Mouse (Mus musculus) thymus, postnatal 10 days (tissue): ENCODE measurements around the gene Adam8.

Experiments used
- DNase-seq, 2 experiments: peaks; one replicate each; pipeline ENCODE4 v3.0.0; 2021; ENCODE audit warnings: low spot score in 2 of 2

Adam8 gene

GRCm38 (mm10) chr7:139992406-139992805 lies at the start of gene Adam8:
Gene Adam8 (minus strand): TSS chr7:139992562.
- DNase-seq: no peak

- DNase-seq: no peak
Observed at GRCm38 (mm10) chr7:140037171-140037555, 44.8 kb upstream of the Adam8 start.

GRCm38 (mm10) chr7:140036281-140037170 lies 44.2 kb upstream of the Adam8 start, which contains the start of the genes Zfp511 and Tubgcp2:
Gene Zfp511 (plus strand): TSS chr7:140036391.
Gene Tubgcp2 (minus strand): TSS chr7:140036669.
- peak; percentile 76 to 77 for DNase-seq

GRCm38 (mm10) chr7:140035456-140035855 lies 43.1 kb upstream of the Adam8 start:
- no peak for DNase-seq

GRCm38 (mm10) chr7:140033386-140033785 lies 41.0 kb upstream of the Adam8 start:
- no peak for DNase-seq

DNA sequence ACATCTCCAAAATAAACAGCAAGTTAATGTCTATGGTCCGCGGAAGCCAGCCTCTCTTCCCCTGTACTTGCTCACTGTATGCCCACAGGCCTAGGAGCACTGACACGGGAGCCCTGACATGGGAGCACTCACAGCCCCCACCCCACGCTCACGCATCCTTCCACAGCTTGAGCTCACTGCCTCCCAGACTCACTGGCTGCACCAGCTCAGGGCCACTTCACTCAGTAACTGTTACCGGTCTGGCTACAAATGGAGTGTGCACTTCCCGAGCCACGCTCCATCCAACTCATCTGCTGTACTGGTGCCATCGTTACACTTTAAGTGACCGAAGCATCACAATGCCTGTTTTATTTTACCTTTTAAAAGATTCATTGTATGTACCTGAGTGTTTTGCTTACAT lies 40.0 kb upstream of the Adam8 start:
- no peak for DNase-seq

DNA sequence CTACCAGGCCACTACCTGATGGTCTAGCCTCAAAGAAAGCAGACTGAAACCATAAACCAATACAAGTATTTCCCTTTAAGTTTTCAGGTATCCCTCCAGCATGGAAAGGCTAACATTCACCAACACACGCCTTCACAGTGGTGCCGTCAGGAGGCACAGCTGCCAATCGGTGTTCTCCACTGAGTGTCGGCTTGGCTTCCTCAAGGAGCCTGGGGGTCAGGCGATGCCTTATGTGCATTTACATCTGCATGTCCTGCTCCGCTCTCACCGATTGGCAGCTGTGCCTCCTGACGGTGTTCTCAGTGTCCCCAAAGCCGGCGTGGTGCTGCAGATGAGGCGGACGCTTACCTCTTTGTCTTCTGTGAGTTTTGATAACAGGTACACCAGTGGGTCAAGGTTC lies 39.4 kb upstream of the Adam8 start:
- DNase-seq: no peak

GRCm38 (mm10) chr7:140011336-140011735 lies 19.0 kb upstream of the Adam8 start:
- DNase-seq: no peak

DNA sequence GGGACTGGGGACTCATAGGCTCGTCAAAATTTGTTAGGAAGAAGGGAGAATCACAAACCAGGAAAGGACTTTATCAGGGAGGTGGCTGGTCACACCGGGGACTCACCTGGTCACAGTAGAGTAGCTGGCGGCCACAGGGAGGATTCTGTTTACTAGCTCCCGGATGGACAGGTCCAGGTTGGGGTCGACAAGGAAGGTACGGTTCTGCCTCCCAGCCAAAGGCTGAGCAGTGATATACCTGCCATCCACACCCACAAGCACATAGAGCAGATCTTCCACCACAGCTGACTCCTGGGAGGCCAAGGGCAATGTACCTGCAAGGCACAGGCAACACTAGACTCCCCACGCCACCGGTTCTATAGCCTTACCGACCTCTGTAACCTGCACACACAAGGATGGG lies 15.4 kb upstream of the Adam8 start:
- no peak for DNase-seq

- no peak for DNase-seq
Observed at GRCm38 (mm10) chr7:140006861-140007611, 14.7 kb upstream of the Adam8 start.

DNA sequence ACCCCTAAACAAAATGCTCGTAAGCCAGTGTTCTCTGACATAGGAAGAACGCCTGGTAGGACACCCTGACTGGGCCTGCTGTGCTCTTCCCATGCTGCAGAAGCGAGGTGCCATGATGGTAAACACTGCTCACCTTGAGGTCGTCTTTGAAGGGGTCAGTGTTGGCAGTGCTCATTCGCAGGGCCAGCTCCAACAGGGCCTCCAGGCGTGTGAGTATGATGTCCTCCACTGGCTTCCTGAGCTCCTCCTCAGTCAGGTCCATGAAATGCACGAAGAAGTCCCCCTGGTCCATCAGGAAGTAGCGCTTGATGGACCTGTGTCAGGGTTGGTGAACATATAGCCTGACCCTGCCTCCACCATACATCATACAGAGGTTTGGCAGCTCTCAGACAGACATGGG lies 12.3 kb upstream of the Adam8 start:
- no peak for DNase-seq

DNA sequence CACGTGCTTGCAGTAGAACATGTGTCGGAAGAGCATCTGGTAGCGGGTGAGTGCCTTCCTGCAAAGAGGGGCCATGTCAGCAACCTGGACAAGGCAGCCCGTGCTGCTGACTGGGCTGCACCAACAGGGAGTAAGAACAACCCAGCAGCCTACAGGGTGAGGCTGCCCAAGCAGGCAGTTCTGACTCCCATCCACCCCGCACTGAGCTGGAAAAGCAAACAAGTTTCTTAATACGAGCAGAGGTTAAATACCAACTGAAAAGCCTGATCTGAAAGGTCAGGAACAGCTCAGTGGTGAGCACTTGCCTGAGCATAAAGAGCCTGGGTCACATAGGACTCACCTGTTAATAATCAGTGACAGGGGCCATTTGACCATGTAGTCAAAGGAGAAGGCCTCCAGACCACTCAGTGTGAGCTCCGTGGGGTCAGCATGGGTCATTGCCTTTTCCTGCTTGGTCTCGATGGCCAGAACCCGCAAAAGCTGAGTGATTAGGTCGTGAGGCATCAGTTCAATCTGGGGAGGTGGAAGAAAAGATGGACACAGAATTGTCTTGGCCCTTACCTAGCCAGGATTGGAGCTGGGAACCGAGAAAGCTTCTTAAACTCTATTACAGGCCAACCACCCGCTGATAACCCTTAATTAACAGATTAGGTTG lies 8.9 kb upstream of the Adam8 start:
- no peak for DNase-seq

DNA sequence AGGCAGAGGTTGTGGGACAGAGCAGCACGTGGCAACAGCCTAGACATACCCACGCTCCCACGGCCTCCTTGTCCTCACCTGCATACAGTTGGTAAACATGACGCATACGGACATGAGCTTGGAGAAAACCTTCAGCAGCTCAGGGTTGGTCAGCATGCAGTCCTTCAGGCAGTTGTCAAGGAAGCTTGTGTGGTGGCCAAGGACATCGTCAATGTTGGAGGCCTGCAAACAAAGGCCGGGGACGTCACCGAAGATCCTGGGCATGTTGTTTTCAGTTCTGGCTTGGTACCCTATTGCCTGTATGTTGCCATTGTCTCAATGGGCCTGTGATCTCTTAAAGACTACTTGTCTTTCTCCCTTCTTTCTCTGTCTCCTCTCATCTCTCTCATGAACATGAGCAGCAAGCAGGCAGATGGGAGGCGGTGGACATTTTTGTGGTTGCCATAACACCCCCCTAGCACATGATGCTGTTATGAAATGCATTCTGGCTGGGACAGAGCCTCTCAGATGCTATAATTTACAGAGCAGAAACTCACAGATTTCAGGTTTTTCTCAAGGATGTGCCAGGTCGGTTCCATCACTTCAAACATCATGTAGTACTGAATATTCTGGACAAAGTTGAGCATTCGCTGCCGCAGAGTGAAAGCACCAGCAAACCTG lies 6.5 kb upstream of the Adam8 start:
- no peak for DNase-seq

DNA sequence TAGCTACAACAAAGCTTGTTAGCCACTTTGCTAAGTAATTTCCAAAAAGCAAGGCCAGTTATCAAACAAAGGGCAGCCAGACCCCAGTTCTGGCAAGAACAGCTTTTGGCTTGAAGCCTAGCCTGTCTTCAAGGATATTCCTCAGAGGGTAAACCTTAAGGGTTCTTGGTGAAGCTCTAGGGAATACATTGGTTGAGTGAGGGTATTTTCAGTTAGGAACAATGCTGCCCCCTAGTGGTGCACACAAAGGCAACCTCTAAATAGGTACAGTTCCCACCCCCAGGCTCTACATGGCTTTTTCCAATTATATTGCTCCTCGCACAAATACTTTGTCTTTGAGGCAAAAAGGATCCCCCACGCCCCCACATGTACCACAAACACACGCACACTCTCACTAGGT lies 2.3 kb upstream of the Adam8 start:
- DNase-seq: peak in 1 of 2 experiments; percentile 58

DNA sequence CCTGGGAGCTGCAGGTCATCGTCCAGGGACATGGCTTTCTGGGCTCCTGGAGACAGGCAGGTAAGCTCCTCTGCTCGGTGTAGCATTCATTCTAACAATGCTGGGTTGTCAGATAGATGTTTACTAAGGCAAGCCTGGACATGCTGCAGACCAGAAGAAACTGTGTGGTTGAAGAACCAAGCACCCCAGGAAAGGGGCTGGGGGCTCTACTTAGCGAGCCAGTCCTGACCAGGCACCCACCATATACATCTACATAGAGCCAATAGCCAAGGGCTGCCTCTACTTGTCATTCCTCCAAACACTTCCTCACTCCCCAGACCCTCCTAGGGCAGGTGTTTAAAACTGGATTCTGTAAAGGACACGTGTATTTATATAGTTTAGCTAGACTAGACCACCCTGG lies 1.8 kb upstream of the Adam8 start:
- DNase-seq: no peak

- DNase-seq: no peak
Observed at GRCm38 (mm10) chr7:139993532-139993931, 1.2 kb upstream of the Adam8 start.

DNA sequence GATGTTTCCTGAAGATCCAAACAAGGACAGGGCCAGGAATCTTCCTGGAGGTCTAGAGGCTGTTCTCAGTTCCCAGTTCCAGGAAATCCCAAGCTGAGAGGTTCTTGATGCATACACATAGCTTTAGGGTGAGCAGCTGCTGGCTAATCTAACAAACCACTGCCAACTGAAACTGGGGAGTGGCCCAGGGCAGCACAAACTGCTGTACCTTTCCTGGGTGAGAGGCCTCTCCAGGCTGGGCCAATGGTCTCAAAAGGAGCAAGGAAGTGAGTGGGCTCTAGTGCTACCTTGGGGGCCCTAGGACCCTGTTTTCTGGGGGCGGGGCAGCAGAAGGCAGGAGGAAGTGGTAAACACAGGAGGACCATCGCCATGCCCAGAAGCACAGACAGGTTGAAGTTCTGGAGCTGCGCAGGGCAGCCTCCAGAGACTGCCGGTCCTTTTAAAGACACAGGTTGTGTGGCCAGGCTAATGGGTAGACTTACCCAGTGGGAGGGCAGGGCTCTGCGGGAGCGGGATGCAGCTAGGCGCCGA lies 1.4 kb downstream of the Adam8 start:
- DNase-seq: no peak

GRCm38 (mm10) chr7:139988272-139988671 lies 4.1 kb downstream of the Adam8 start:
- DNase-seq: no peak

- DNase-seq: no peak
Observed at GRCm38 (mm10) chr7:139984505-139984904, 7.9 kb downstream of the Adam8 start.

- DNase-seq: no peak
Observed at GRCm38 (mm10) chr7:139982058-139982457, 10.3 kb downstream of the Adam8 start.

DNA sequence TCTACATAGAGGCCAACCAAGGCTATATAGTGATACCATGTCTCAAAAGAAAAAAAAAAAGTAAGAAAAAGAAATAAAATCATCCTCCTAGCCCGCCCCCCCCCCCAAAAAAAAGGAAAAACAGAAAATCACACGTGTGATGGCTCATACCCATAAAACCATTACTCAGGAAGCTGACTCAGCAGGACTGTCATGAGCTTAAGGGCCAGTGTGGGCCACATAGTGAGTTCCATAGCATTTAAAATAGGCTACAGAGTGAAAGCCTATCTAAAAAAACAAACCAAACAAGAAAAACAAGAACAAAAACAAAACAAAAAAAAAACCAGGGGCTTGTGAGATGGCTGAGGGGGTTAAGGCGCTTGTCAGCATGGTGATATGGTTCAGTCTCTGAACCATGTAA lies 11.6 kb downstream of the Adam8 start:
- DNase-seq: no peak
